Mouse (Mus musculus) mesoderm, embryonic 11.5 days (tissue): ENCODE results near the gene Ispd.
A peak's percentile ranks its signal among the peaks of the same experiment; 100 is the strongest.

Experiments used
- DNase-seq: peaks from one replicate; pipeline ENCODE4 v3.0.0-alpha.2; 2012; ENCODE audit warnings: low read depth, low spot score

Ispd gene

GRCm38 (mm10) chr12:36708810-36709209, 327.6 kb downstream of the Ispd start:
- DNase-seq = no peak

DNA sequence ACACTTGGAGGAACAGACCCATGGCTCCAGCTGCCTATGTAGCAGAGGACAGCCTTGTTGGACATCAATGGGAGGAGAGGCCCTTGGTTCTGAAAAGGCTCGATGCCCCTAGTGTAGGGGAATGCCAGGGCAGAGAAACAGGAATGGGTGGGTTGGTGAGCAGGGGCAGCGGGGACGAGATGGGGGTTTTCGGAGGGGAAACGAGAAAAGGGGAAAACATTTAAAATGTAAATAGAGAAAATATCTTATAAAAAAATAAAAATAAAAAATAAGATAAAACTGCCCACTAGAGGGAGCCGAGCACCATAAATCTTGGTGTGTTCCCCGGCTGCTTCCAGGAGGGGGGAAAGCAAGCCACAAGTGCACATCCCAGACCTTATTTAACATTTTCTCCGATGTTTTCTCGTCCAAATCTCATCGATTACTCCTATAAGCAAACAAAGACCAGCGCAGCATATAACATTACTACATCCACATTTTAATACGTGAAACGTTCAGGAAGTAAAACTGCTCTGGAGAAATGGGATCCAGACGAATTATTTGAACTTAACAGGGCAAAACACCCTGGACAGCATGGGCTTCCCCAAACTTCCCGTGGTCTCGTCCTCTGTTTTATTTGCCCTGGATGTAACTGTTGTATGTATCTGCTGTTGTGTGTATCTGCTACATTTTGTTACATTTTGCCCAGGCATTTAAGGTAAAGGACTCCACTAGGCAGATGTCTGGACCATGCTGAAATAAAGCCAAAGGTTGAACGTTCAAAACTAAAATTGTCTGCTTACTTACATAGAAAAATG, 332.8 kb downstream of the Ispd start:
- peak; percentile 58 for DNase-seq

DNA sequence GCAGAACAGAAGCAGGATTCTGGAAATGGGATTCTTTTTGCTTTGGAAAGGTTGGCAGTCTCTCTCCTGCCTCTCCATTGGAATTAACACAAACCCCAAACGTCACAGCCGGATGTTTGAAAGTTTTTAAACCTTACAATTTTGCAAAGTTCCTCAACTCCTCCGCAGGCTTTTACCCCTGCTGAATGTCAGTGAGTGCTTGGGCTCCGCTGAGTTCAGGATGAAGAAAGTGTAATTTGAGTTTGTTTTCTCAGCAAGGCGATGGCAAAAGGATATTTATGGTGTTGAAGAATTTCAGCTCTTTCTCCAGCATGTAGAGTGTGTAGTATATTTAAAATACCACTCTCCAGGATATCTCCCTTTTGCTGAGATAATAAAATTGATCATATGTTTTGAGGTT, 336.3 kb downstream of the Ispd start:
- DNase-seq = no peak

DNA sequence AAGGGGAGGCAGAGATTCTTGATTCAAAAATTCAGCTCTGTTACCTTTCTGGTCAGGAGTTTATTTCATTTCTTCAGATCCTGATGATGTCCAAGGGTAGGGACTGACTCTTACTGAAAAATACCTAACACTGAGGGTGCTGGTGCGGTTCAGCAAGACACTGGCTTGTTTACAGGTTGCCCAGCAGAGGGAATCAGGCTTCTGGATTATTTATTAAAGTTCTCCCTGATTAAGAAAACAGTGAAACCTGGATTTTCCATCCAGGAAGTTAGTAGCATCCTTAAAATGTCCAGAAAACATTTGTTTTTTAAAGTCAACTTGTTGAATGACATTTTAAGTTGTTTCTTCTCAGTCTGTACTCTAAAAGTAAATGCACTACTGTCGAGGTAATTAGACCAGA, 337.2 kb downstream of the Ispd start:
- no peak for DNase-seq

GRCm38 (mm10) chr12:36719074-36719473, 337.8 kb downstream of the Ispd start:
- DNase-seq = no peak

DNA sequence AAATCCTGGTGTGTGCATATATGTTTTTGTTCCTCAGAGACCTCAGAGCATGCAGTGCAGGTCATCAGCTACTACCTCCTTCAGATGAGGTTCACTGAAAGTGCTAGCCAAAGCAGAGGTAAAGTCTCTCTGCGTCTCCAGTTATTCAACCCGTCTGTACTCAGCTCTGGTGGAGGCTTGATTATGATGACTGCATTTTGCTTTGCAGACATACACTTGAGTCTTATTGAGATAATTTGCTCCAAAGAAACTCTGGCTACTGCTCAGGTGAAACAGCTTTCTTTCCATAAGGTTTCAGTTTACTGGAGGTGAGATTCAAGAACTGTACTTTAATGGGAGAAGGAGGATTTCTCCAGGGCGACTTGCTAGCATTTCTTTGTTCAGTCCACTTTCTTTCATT, 339.5 kb downstream of the Ispd start:
- DNase-seq = no peak

GRCm38 (mm10) chr12:36721223-36721622, 340.0 kb downstream of the Ispd start:
- peak; percentile 60 for DNase-seq

GRCm38 (mm10) chr12:36722754-36723153, 341.5 kb downstream of the Ispd start:
- DNase-seq = no peak

DNA sequence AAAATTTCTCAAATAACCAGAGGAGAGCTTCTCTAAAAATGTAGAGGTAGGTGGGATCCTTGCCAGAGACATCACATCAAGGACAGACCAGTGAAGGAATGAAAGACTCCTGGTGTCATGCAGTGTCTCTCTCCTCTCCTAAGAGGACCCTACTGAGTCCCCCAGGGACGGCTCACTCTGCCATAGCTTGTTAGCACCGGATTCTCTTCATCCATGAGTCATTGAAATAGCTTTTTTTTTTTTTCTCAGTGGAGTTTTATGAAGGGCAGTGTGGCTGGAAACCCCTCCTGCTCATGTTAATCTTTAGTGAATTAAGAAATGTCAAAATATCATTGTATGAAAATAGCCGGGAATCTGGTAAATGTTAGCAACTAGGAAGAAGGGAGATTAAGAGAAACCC, 342.1 kb downstream of the Ispd start:
- no peak for DNase-seq

DNA sequence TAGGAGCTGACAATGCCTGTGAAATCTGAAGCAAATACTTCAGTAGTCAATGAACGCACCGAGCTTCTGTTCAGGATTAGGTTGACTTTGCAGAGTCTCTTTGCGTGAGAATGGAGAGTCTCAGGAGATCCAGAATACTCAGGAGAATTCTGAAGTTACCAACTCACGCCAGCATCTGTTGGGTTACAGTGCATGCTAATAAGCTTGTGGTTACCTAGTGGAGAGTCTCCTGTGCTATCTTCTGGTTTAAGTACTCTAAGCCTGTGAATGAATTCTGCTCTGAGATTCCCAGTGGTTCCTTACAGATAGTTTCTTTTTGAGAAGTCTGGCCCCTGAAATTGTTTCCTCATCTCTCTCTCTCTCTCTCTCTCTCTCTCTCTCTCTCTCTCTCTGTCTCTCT, 343.0 kb downstream of the Ispd start:
- no peak for DNase-seq

- DNase-seq = no peak
Observed at GRCm38 (mm10) chr12:36725250-36725649, 344.0 kb downstream of the Ispd start.

GRCm38 (mm10) chr12:36726026-36726425, 344.8 kb downstream of the Ispd start:
- no peak for DNase-seq

DNA sequence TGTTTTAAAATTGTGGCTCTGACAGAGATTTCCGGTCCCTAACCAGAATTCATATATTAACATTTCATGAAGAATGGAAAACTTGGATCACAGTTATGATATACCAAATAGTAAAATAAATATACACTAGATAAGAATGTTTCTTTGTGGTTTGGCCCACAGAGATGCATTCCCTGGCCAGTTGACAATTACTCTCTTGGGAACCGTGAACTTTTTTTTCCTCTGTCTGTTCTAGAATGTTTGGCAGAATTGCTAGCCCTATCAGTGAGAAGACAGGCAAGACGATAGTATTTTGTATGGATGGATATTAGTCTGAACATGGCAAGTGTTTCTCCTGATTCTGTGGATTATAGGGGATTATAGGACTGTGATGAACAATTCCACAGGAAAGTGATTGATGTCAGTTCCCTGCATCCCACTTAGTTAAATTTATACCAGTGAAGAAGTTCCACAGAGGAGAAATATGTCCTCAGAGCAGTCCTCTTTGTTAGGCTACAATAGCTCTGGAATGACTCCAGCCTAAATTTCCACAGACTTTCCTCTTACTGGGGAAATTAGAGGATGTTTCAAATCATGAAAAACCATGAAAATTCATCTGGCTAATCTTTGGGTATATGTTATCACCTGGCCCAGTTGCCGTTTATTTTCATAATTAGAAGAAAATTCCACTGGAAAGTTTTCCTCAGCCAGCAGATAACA, 352.6 kb downstream of the Ispd start:
- DNase-seq = no peak
